Mouse (Mus musculus): Measurements from ENCODE around the gene Cerk. TPM values are rescaled to one million over a fixed set of nuclear protein-coding genes. Genes with fewer than 3 reads are reported as not detected.
"Not testable (repeated sequence)": the region's sequence is repeated elsewhere in the genome, so short reads cannot be mapped to it uniquely, and the experiment has no call there.

The Cerk gene
- polyA plus RNA-seq, 1 experiment from 2014 or later, result 24.1 TPM

DNA sequence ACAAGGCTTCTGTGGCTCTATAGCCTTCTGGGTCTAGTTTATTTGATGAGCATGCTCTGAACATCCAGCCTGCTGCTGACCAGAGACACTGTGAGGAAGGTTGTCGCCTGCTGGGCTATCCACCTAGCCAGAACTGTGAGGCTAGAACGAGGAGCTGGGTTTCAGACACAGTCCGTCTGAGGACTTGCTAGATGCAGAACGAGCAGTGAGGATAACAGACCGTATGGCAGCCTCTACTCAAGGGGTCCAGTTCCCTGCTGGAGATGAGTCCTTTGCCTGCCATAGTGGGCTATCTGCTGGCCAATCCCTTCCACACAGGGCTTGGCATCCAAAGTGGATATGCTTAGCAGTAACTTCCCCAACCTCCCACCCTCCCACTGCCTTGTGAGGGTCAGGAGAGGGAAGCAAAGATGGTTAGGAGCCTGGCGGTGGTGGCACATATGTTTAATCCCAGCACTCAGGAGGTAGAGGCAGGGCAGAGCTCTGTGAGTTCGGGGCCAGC, 17.4 kb upstream of the Cerk start:
- H3K9ac ChIP-seq, result no peak overlapping the region
- no peak for ATAC-seq (ENCODE audit: low FRiP score)
- H3K27me3 ChIP-seq, result no peaks in the 10 kb centered on the region
- no peaks in the 10 kb centered on the region for H3K9me3 ChIP-seq
- H3K27ac ChIP-seq, result no peak overlapping the region
- H3K4me3 ChIP-seq (replicated peaks), result no peak overlapping the region
- WGBS, result 80% methylated on average over 7 of the region's 7 CpGs
- H3K4me1 ChIP-seq, result peaks cover 5% of the 10 kb centered on the region; the same call in 1 of the 2 replicates
- H3K36me3 ChIP-seq (replicated peaks), result no peaks in the 10 kb centered on the region
- H3K4me2 ChIP-seq, result no peak overlapping the region

DNA sequence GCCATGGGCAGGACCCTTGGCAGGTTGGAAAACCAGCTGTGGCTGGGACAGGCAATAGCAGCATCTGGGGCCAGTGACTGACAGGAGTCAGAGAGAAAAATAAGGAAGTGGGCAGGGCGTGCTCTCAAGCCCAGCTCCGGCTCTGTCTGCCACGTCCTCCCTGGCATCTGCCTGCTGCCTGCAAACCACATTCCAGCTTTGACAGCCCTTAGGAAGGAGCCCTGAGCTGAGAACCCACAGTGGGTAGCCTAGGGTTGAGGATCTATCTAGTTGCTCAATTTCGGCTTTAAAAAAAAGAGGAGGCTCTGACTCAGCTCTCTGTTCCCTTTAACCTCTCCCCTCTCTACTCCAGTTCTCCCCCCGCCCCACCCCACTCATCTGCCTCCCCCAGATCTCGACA, 16.7 kb upstream of the Cerk start:
- H3K27me3 ChIP-seq, result no peaks in the 10 kb centered on the region
- H3K9ac ChIP-seq, result no peak overlapping the region
- H3K4me3 ChIP-seq (replicated peaks), result no peak overlapping the region
- 70% methylated on average over 6 of the region's 6 CpGs for WGBS
- no peaks in the 10 kb centered on the region for H3K36me3 ChIP-seq (replicated peaks)
- no peak overlapping the region for H3K4me2 ChIP-seq
- no peak overlapping the region for H3K27ac ChIP-seq
- H3K4me1 ChIP-seq, result peaks cover 5% of the 10 kb centered on the region; the same call in 1 of the 2 replicates
- H3K9me3 ChIP-seq, result no peaks in the 10 kb centered on the region
- ATAC-seq (ENCODE audit: low FRiP score), result no peak

DNA sequence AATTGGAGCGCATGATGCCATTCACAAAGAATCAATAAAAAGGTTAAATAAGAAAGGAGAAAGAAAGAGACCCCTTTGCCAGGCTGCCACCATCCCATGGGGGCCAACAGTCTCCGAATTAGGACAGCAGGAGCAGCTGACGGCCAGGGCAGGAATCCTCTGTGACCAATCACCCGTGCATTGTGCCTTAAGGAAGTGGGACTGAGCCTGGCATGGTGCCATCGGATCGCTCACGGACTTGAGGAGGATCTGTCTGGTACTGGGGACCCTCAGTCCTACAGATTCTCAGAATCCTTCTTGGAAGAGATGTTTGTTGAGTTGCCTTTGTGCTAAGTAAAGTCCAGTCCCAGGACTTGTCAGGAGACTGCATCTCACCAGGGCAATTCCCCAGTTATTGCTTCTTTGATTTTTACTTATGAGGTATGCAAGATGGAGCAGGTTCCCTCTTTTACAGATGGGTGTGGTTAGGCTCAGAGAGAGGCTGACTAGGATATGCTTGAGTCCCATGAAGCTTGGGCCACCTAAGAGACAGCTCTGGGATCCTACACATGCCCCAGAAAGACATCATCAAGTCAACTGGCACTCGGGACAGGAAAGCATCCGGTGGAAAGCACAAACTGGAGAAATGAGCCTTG, 15.9 kb upstream of the Cerk start:
- Histone ChIP-seq H3K4me1 (peaks cover 5% of the 10 kb centered on the region; the same call in 1 of the 2 replicates), H3K36me3 (replicated peaks) (no peaks in the 10 kb centered on the region), H3K4me3 (replicated peaks) (no peak overlapping the region), H3K4me2 (no peak overlapping the region), H3K27me3 (no peaks in the 10 kb centered on the region), H3K9ac (no peak overlapping the region), H3K27ac (0 out of 2 replicates have a peak overlapping the region, but pooled peaks have one; percentile 5), H3K9me3 (no peaks in the 10 kb centered on the region)
- 73% methylated on average over 9 of the region's 9 CpGs for WGBS
- ATAC-seq (ENCODE audit: low FRiP score), result no peak

DNA sequence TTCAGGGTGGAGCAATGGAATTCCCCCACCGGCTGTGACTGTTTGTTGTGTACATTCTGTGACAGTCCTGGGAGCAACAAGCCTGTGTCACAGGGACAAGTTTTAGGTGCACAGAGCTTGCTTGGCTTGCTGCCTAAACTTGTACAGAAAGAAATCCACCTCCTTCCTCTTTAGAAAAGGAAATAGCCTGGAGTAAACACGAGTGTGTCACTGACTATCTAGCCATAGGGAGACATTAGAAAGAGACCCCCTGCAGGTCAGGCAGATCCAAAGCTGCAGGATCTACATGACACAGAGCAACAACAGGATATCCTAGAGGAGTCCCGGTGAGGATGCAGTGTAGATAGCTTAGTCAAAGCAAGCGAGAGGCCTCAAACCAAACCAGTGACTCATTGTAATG, 15.2 kb upstream of the Cerk start:
- 50% methylated on average over 4 of the region's 4 CpGs for WGBS
- peaks cover 5% of the 10 kb centered on the region; the same call in 1 of the 2 replicates for H3K4me1 ChIP-seq
- no peak overlapping the region for H3K27ac ChIP-seq
- no peak overlapping the region for H3K4me3 ChIP-seq (replicated peaks)
- H3K4me2 ChIP-seq, result no peak overlapping the region
- ATAC-seq (ENCODE audit: low FRiP score), result no peak
- H3K9me3 ChIP-seq, result no peaks in the 10 kb centered on the region
- H3K27me3 ChIP-seq, result no peaks in the 10 kb centered on the region
- no peak overlapping the region for H3K9ac ChIP-seq
- no peaks in the 10 kb centered on the region for H3K36me3 ChIP-seq (replicated peaks)

DNA sequence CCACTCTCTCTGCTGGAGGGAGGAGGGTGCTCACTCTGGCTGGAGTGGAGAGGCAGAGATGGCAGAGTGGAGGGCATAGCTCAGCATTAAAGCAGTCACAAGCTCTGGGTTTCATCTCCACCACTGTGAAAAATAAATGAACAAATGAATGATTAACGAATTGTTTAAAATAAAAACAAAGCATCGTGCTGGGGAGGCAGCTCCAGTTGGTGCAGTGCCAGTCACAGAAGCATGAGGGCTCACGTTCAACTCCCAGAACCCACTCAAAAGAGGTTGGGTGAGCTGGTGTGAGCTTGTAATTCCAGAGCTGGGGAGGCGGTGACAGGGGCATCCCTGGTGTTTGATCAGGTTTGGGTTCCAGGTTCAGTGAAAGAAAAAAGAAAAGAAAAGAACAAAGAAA, 14.2 kb upstream of the Cerk start:
- Histone ChIP-seq H3K4me1 (peaks cover 5% of the 10 kb centered on the region; the same call in 1 of the 2 replicates), H3K9me3 (no peaks in the 10 kb centered on the region), H3K36me3 (replicated peaks) (no peaks in the 10 kb centered on the region), H3K9ac (no peak overlapping the region), H3K4me2 (no peak overlapping the region), H3K27ac (no peak overlapping the region), H3K27me3 (no peaks in the 10 kb centered on the region), H3K4me3 (replicated peaks) (no peak overlapping the region)
- WGBS, result 53% methylated on average over 4 of the region's 4 CpGs
- ATAC-seq (ENCODE audit: low FRiP score), result no peak

DNA sequence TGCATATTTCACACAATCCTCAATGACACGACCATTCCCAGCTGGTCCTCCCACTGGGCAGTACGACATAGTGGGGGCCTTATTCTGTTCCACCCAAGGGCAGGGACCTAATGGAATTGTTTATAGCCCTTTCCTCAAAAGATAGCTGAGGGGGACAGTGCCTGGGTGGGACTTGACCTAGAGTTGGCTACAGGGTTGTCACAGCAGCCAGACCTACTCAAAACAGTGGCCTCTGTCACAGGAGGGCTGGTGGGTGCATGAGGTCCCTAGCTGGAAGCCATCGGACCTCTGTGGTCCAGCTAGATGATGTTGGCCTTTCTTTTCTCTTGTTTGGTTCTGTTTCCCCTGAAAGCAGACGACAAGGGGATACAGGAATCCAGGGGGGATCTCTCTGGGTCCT, 13.5 kb upstream of the Cerk start:
- Histone ChIP-seq H3K36me3 (replicated peaks) (no peaks in the 10 kb centered on the region), H3K4me1 (peaks cover 5% of the 10 kb centered on the region; the same call in 1 of the 2 replicates), H3K4me2 (no peak overlapping the region), H3K9me3 (no peaks in the 10 kb centered on the region), H3K27ac (no peak overlapping the region), H3K9ac (no peak overlapping the region), H3K4me3 (replicated peaks) (no peak overlapping the region), H3K27me3 (no peaks in the 10 kb centered on the region)
- ATAC-seq (ENCODE audit: low FRiP score), result no peak
- WGBS, result 69% methylated on average over 4 of the region's 4 CpGs

DNA sequence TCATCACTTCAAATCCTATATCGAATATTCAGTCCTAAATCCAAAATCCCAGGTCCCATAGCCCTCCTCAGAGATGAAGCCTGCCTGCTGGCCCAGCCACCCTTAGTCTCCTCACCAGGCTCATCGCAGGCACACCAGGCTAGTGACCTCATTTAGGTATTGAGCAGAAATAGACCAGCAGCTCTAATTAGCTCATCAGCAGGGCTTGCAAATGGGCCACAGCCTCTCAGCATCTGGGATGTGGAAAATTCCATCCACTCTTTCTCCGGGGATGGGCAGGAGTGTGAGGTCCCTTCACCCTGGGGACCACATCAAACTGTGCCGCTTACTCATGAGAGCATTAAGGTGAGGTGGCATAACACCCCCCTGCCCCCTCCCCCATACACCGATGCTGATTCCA, 13.1 kb upstream of the Cerk start:
- H3K4me2 ChIP-seq, result no peak overlapping the region
- H3K4me1 ChIP-seq, result peaks cover 5% of the 10 kb centered on the region; the same call in 1 of the 2 replicates
- no peak overlapping the region for H3K27ac ChIP-seq
- no peaks in the 10 kb centered on the region for H3K9me3 ChIP-seq
- 74% methylated on average over 5 of the region's 5 CpGs for WGBS
- no peak overlapping the region for H3K4me3 ChIP-seq (replicated peaks)
- no peaks in the 10 kb centered on the region for H3K36me3 ChIP-seq (replicated peaks)
- H3K27me3 ChIP-seq, result no peaks in the 10 kb centered on the region
- no peak overlapping the region for H3K9ac ChIP-seq
- no peak for ATAC-seq (ENCODE audit: low FRiP score)

DNA sequence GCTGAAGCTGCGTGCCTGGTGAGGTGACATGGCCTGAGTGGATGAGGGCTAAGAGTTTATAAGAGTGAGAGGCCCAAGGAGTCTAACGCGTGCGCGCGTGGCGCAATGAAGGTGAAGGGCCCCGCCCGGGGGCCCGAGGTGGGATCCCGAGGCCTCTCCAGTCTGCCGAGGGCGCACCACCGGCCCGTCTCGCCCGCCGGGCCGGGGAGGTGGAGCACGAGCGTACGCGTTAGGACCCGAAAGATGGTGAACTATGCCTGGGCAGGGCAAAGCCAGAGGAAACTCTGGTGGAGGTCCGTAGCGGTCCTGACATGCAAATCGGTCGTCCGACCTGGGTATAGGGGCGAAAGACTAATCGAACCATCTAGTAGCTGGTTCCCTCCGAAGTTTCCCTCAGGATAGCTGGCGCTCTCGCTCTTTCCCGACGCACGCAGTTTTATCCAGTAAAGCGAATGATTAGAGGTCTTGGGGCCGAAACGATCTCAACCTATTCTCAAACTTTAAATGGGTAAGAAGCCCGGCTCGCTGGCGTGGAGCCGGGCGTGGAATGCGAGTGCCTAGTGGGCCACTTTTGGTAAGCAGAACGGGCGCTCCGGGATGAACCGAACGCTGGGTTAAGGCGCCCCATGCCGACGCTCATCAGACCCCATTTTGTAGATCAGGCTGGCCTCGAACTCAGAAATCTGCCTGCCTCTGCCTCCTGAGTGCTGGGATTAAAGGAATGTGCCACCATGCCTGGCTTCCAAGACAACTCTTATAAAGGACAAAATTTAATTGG, 8.9 kb upstream of the Cerk start:
- not testable (repeated sequence) for H3K9ac ChIP-seq; H3K4me3 ChIP-seq (replicated peaks); H3K9me3 ChIP-seq; H3K4me2 ChIP-seq; H3K4me1 ChIP-seq; H3K27ac ChIP-seq; H3K36me3 ChIP-seq (replicated peaks); H3K27me3 ChIP-seq
- 79% methylated on average over 55 of the region's 55 CpGs for WGBS
- peak; percentile 98 for ATAC-seq (ENCODE audit: low FRiP score)

DNA sequence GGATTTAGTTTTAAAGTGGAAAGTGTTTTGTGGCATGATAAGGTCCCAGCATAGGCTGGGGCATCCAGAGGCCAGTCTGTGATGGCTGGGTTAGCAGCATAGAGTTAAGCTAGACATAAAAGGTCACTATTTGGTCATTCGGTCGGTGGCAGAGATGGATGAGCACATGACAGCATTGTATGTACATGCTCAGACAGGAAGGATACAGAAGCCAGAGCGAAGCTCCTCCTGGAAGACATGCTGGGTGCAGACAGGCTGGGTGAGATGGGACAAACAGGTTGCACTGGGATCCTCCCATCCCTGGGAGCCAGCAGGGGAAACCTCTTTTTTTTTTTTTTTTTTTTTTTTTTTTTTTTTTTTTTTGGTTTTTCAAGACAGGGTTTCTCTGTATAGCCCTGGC, 6.0 kb upstream of the Cerk start:
- H3K4me1 ChIP-seq, result peaks cover 17% of the 10 kb centered on the region
- H3K4me2 ChIP-seq, result no peak overlapping the region
- WGBS, result 90% methylated on average over 3 of the region's 3 CpGs

DNA sequence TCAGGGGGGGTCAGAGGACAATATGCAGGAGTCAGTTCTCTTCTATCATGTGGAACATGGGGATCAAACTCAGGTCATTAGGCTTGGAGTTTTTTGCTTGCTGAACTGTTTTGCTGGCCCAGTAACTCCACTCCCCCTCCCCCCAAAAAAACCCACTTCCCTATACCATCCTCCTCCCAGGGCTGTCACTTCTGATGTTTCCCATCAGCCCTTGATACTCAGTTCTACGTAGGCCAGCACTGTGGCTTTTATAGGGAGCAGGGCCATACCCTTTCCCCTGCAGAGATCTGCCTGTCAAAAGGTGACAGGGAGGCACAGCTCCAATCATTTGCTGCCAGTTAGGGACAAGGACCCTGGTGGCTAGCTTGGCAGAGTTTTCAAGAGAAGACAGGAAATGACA, 5.6 kb upstream of the Cerk start:
- ATAC-seq (ENCODE audit: low FRiP score), result no peak
- Histone ChIP-seq H3K9ac (no peak overlapping the region), H3K4me1 (peaks cover 20% of the 10 kb centered on the region), H3K27me3 (peaks cover 5% of the 10 kb centered on the region; the same call in 1 of the 2 replicates), H3K36me3 (replicated peaks) (no peaks in the 10 kb centered on the region), H3K4me3 (replicated peaks) (no peak overlapping the region), H3K4me2 (no peak overlapping the region), H3K27ac (no peak overlapping the region), H3K9me3 (no peaks in the 10 kb centered on the region)
- WGBS, result 50% methylated on average over 1 of the region's 1 CpGs

More for the DNA sequence above, 6.0 kb upstream of the Cerk start:
- ATAC-seq (ENCODE audit: low FRiP score), result no peak
- peaks cover 1% of the 10 kb centered on the region; the same call in 1 of the 2 replicates for H3K27me3 ChIP-seq
- no peak overlapping the region for H3K4me3 ChIP-seq (replicated peaks)
- H3K9ac ChIP-seq, result no peak overlapping the region
- no peaks in the 10 kb centered on the region for H3K36me3 ChIP-seq (replicated peaks)
- H3K27ac ChIP-seq, result no peak overlapping the region
- H3K9me3 ChIP-seq, result no peaks in the 10 kb centered on the region

DNA sequence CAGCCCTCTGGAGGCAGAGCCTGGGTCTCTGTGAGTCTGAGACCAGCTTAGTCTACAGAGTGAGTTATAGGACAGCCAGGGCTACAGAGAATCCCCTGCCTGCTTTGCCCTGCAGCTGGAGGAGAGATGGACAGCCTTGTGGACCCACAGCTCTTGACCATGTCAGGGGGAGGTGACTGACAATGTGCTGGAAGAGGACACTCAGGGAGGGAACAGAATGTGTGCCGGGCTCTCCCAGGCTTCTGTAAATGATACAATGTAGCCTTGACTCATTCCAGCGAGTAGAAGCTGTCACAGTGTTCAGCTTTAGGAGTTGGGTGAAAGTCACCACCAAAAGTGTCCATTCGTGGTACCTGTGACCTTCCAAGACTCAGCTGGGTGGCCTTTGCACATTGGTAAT, 4.4 kb upstream of the Cerk start:
- H3K9ac ChIP-seq, result no peak overlapping the region

DNA sequence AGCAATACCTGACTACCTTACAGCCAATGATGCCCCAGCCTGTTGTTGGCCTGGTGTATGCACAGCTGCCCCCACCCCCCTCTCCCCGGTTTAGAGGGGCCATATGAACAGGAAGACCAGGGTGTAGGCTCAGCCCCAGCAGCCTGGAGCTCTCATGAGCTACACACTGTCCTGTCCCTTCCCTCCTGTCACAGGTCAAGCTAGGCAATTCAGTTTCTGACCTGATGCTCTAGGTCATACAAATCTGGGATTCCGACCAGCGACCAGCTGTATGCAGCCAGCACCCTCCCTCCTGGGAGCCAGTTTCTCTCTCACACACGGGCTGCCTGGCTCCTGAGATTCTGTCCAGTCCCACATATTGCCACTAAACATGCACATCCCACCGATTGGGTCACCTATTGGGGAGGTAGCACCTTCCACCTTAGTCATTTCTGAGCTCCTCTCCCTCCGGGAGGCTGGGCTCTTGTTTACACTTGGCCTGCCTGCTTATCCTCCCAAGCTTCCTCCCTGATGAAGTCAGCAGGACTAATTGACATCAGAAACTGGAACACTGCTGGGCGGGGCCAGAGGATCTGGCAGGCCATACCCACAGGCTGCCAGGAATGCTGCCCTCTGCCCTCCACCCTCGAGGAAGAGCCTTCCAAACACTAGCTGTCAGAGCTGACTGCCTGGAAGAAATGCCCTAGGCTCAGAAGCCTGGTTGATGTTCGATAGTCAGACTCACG, 3.0 kb upstream of the Cerk start:
- Histone ChIP-seq H3K9ac (peak overlapping the region; percentile 26; the same call in 1 of the 2 replicates), H3K4me1 (peaks cover 38% of the 10 kb centered on the region), H3K4me3 (replicated peaks) (no peak overlapping the region), H3K36me3 (replicated peaks) (no peaks in the 10 kb centered on the region), H3K9me3 (no peaks in the 10 kb centered on the region), H3K4me2 (no peak overlapping the region), H3K27me3 (peaks cover 9% of the 10 kb centered on the region; the same call in 1 of the 2 replicates), H3K27ac (peak overlapping the region; percentile 62)
- no peak for ATAC-seq (ENCODE audit: low FRiP score)
- 44% methylated on average over 10 of the region's 10 CpGs for WGBS

More for the DNA sequence above, 4.4 kb upstream of the Cerk start:
- H3K4me3 ChIP-seq (replicated peaks), result no peak overlapping the region
- WGBS, result 74% methylated on average over 3 of the region's 3 CpGs
- peaks cover 27% of the 10 kb centered on the region for H3K4me1 ChIP-seq
- ATAC-seq (ENCODE audit: low FRiP score), result no peak
- no peak overlapping the region for H3K27ac ChIP-seq
- no peaks in the 10 kb centered on the region for H3K36me3 ChIP-seq (replicated peaks)
- H3K4me2 ChIP-seq, result no peak overlapping the region
- no peaks in the 10 kb centered on the region for H3K9me3 ChIP-seq
- peaks cover 9% of the 10 kb centered on the region; the same call in 1 of the 2 replicates for H3K27me3 ChIP-seq

All from forebrain, embryonic 12.5 days (tissue).